Mouse (Mus musculus) frontal cortex, postnatal 36 days (tissue): Measurements from ENCODE around the gene Hal.
"Not testable (repeated sequence)": the region's sequence is repeated elsewhere in the genome, so short reads cannot be mapped to it uniquely, and the experiment has no call there.

Source experiments
- DNase-seq, 2 experiments: peaks; one replicate each; pipeline ENCODE4 v3.0.0; 2022; ENCODE audit warnings: low spot score in 2 of 2

Gene Hal

DNA sequence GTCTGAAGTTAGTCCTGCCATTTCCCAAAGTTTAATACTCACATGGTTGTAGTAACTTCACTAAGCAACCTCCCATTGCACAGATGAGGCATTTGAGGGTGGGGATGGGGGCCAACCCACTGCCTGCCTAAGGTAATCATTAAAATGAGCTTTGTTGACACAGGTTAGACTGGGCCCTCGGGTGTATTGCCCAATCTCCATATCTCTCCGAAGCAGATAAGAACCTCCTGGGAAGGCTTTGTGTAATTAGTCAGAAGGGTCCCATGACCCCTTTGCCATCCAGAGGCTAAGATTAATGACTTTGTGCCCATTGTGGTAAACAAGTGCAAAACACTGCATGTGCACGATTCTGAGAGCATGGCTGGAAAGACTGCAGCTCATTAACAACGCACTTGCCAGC, 29.2 kb downstream of the Hal start:
- no peak for DNase-seq

GRCm38 (mm10) chr10:93518186-93518585, 29.6 kb downstream of the Hal start:
- DNase-seq = no peak

DNA sequence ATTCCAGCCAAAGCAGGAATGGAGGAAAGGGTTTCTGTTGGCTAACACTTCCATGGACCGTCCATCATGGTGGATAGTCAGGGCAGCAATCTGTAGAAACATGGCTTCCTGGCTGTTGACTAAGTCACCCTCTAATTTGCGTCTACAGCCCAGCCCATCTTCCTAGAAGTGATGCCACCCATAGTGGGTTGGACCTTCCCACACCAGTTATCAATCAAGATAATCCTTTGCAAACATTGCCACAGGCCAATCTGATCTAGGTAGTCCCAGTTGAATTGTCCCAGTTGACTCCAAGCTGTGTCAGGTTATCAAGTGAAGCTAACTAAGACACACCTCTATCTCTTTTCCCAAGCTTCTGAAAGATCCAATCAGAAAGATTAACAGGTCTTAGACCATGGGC, 30.1 kb downstream of the Hal start:
- no peak for DNase-seq

DNA sequence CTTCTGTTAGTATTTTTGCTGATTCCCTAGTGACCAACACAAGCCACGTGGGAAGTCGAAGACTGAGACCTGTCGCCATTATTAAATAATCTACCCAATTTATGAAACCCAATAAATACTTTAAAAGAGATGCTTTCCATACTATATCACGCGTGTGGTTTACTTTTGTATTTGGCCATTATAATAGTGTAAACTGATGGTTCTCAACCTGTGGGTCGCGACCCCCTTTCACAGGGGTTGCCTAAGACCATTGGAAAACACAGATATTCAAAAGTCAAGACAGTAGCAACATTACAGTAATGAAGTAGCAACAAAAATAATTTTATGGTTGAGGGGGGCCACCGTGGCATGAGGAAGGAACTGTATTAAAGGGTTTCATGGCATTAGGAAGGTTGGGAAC, 30.6 kb downstream of the Hal start:
- DNase-seq = no peak

GRCm38 (mm10) chr10:93519756-93520155, 31.2 kb downstream of the Hal start:
- no peak for DNase-seq

DNA sequence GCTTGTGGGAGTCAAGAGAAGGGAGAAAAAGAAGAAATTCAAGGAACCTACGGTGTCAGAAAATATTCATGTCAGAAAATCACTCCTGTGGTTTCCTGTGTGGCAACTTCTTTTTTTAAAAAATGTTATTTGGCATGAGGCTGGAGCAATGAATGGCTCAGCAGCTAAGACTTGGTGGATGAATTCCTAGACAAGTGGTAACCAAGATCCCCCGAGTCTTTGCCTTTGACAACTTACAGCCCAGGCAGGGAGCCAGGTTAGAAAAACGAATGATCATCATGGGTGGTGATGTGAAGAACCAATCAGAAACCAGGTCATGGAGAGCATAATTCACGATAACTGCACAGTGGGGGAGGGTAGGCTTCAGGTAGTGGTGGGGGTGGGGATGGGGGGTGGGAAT, 32.4 kb downstream of the Hal start:
- DNase-seq = no peak

DNA sequence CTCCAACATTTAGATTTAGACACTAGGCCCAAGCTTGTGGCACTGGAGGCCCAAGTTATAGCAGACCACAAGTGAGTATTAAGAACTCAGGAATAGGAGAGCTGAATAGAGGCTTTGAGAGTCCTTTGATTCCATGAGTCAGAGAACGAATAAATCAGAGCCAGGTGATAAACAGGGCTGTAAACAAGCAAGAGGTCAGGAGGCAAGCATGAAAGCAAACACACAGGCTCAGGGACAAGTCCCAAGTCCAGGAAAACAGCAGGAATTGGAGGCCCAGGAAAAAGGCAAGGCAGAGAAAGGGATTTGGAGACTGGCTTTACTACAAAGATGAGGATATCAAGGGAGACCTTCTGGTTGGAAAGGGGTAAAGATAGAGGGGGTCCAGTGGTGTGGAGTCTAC, 36.8 kb downstream of the Hal start:
- DNase-seq = no peak

DNA sequence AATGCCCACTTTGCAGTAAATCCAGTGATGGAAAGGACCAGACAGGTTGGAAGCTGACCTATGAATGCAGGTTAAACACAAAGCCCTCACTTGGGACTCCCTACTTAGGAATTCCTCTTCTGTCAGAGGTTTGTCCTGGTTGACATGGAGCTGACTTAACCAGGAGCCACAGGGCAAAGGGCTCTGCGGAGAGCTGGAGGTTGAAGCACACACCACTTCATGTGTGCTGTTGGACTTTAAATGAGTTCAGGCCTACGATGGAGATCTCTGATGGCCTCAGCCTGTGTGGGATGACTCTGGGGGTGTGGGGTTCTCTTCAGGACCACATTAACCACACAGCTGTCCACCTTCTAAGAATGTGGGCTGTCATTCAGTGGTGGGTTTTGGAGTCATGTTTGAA, 49.7 kb downstream of the Hal start:
- DNase-seq = no peak

- no peak for DNase-seq
Observed at GRCm38 (mm10) chr10:93538818-93539217, 50.2 kb downstream of the Hal start.

GRCm38 (mm10) chr10:93539775-93540430, 51.3 kb downstream of the Hal start, which contains the start of gene Amdhd1:
Gene Amdhd1 (minus strand): TSS chr10:93540033.
- peak; percentile 52 to 54 for DNase-seq

DNA sequence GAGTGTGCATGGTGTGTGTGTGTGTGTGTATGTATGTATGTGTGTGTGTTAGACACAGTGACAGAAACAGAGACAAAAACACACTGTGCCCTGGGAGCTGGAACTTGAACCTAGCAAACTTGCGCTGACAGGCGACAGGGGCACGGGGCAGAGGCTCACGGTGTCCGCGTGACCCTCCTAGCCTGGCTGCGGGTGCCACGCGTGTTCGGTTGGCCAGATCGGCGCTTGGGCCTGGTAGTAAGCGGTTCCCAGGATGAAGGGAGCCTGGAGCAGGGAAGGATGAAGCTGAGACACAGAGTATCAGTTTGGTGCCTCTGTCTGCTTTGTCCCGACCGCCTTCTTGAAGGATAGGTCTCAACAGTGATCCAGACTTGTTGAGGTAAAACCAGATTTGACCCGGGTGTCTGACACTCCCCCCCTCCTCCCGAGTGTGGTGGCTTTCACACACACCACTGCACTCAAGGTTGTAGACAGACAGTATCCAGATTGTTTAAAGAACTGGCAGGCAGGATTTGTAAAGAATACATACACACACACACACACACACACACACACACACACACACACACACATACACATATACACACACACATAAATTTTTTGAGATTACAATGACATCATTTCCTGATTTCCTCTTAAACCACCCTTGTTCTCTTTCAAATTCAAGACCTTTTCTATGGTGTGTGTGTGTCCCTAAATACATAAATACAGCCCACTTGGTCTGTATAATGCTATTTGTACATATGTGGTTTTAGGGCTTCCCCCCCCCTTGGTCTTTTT, 52.1 kb downstream of the Hal start, which contains the start of gene Ccdc38:
Ccdc38 (plus strand) TSS at position 202 of the 780 bp plus-strand sequence.
- DNase-seq = no peak

DNA sequence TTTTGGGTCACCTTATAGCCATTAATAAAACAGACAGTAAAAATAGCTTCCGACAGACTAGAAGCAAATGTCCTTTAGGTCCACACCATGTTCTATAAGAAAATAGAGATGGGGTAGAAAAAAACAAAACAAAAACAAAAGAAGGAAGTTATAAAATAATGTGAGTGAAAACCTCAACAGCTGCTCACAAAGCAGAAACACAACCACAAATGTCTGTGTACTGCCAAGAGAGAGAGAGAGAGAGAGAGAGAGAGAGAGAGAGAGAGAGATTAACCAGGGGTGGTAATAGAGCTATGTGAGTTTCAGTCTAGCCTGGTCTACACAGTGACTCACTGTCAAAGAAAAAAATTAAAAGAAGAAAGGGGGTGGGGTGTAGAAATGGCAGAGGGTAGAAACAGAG, 53.0 kb downstream of the Hal start:
- DNase-seq = no peak

DNA sequence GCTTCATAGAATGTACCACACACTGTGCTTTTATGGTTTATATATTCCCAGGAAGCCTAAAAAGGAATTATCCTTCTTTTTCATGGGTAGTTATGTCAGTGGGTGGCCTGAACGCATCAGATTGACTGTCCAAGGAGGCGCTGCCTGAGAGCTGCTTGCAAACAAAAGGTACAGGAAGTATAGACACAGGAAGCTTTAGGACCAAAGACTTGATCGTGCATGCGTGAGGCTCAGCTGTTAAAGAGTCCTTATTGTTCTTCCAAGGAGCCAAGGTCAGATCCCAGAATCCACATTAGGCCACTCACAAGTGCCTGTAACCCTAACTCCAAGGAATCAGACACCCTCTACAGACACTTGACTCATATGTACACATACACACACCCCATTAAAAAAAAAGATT, 53.8 kb downstream of the Hal start:
- no peak for DNase-seq

GRCm38 (mm10) chr10:93543176-93543575, 54.6 kb downstream of the Hal start:
- no peak for DNase-seq

GRCm38 (mm10) chr10:93544172-93544571, 55.6 kb downstream of the Hal start:
- DNase-seq = no peak

GRCm38 (mm10) chr10:93547741-93548270, 59.2 kb downstream of the Hal start:
- no peak for DNase-seq

DNA sequence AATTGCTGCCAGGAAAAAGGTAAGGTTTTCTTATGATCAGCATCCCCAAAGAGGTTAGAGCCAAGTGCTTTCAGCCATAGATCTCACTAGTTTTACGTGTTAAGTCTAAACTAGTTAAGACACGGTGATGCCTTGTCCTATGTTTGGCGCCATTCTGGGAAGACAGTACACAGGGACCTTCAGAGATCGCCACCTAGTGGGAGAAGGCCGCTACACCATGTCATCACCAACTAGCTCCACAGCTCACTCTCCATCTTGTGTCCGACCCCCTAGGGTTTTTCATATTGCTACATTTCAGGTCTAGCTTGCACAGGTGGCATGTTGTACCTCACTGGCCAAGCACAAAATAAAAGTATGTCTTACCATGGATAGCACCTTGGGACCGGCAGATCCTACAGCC, 60.4 kb downstream of the Hal start:
- DNase-seq = peak; percentile 68 to 80

GRCm38 (mm10) chr10:93549821-93550220, 61.3 kb downstream of the Hal start:
- no peak for DNase-seq

DNA sequence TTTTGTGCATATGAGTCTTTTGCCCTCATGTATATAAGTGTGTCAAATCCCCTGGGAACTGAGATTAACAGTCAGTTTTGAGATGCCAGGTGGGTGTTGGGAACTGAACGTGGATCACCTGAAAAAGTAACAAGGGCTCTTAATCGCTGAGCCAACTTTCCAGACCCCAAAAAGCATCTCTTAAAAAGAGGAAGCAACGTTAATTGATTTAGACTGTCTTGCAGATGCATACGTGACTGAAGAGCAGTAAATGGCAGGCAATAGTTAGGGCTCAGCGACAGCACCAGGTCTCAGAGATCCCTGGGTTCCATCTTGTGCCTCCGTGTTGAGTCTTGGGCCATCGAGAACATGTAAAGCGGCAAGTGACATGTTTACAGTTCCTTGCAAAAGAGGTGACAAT, 64.0 kb downstream of the Hal start:
- no peak for DNase-seq

DNA sequence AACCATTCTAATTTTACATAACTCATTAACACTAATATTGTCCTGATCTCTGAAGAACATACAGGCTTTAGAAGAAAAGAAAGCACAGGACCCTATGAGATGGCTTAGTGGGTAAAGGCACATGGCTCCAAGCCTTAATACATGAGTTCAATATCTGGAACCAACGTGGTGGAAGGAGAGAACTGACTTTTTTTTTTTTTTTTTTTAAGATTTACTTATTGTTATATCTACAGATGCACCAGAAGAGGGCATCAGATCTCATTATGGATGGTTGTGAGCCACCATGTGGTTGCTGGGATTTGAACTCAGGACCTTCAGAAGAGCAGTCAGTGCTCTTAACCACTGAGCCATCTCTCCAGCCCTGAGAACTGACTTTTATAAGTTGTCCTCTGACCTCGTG, 69.4 kb downstream of the Hal start:
- not testable (repeated sequence) for DNase-seq

- no peak for DNase-seq
Observed at GRCm38 (mm10) chr10:93559786-93560185, 71.2 kb downstream of the Hal start.

GRCm38 (mm10) chr10:93564518-93565090, 76.0 kb downstream of the Hal start:
- no peak for DNase-seq

DNA sequence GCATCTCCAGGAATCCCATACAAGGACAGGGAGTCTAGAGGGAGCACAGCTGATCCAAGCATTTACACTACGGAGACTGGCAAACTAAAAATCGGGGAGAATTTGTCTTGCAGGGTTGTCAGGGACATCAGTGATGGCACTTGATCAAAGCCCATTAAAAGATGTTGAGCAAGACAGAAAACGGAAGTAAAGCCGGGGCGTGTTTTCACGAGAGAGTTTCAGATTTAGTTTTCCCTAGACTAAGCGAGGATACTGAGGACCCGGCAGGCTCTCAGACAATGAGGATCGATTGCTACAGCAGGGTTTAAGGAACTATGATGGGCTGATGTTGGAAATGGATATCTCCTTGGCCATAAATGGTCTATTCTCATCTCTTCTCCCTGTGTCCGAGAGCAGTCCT, 78.5 kb downstream of the Hal start:
- DNase-seq = no peak
